Mouse (Mus musculus) MEL (cell line): ENCODE measurements around the gene Dis3l2.

ENCODE experiments used
- CHD2 ChIP-seq: IDR thresholded peaks from 2 replicates; pipeline ENCODE4 v1.6.1; 2011; ENCODE audit warnings: low read length, improper control_type of control experiment
- CTCF ChIP-seq, 3 experiments: IDR thresholded peaks in 2 of 3; conservative IDR thresholded peaks in 1 of 3; 2 replicates each; pipeline ENCODE4 v1.5.1; 2011 to 2012; ENCODE audit warnings: low read length in 3 of 3, low read depth in 2 of 3, mild to moderate bottlenecking in 2 of 3, improper control_type of control experiment in 1 of 3, inconsistent platforms in 1 of 3, mixed read lengths in 1 of 3, moderate library complexity in 1 of 3; ENCODE audit not compliant: control insufficient read depth in 1 of 3, insufficient read depth in 1 of 3, poor library complexity in 1 of 3, severe bottlenecking in 1 of 3
- KAT2A ChIP-seq: conservative IDR thresholded peaks from 2 replicates; pipeline ENCODE4 v1.6.1; 2012; ENCODE audit warnings: low read depth, low read length, improper control_type of control experiment, inconsistent platforms
- POLR2A ChIP-seq, 2 experiments: IDR thresholded peaks; 2 replicates each; pipeline ENCODE4 v1.6.1; 2011 to 2012; ENCODE audit warnings: low read length in 2 of 2, mild to moderate bottlenecking in 2 of 2, control low read depth in 1 of 2, improper control_type of control experiment in 1 of 2, low read depth in 1 of 2, moderate library complexity in 1 of 2; ENCODE audit not compliant: control insufficient read depth in 1 of 2, insufficient read depth in 1 of 2, poor library complexity in 1 of 2
- POLR2AphosphoS2 ChIP-seq: IDR thresholded peaks from 2 replicates; pipeline ENCODE4 v1.6.1; 2011; ENCODE audit warnings: low read length, improper control_type of control experiment

DNA sequence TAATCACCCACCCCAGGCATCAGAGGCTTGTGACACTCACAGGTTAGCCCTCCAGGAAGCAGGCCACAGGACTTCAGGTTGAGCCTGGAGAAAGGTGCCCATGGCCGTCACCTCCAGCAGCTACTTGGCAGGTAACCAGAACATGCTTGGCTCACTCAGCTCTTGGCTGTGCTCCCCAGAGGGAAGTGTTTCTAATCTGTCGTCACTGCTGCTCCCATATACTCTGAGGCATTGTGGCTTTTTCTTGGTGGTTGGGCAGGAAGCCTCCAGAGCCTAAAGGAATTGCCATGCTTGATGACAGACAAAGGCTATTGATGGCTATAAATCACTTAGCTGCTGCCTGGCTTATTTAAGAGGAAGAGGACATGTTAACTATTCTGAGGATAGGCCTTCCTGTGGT lies 325.2 kb downstream of the Dis3l2 start:
- TF ChIP-seq KAT2A (no peak), POLR2A (IDR thresholded peaks at IDR 0.05; ENCODE audit: control insufficient read depth in 1 of 2, insufficient read depth in 1 of 2, low read depth in 1 of 2, low read length in 2 of 2, poor library complexity in 1 of 2) (no peak), CTCF (IDR thresholded peaks at IDR 0.05 in 2 of 3, conservative IDR thresholded peaks at IDR 0.05 in 1 of 3; ENCODE audit: control insufficient read depth in 1 of 3, insufficient read depth in 1 of 3, low read depth in 2 of 3, low read length in 3 of 3, poor library complexity in 1 of 3, severe bottlenecking in 1 of 3) (no peak), POLR2AphosphoS2 (no peak), CHD2 (no peak)
